Mouse (Mus musculus) CD4-positive, CD25-positive, alpha-beta regulatory T cell, adult 4 months (primary cell): Measurements from ENCODE around the gene Wdr60. TPM values are rescaled to one million over a fixed set of nuclear protein-coding genes. Genes with fewer than 3 reads are reported as not detected.

ENCODE experiments used
- ATAC-seq: one replicate; pipeline ENCODE4 v1.8.0; 2017
- polyA plus RNA-seq, 2 experiments: library from polyadenylated mRNA; unstranded; fragments of 100-300 nt; shearing (Covaris generic); gene quantifications; one replicate each; pipeline ENCODE4 v1.2.1; 2017

The Wdr60 gene
- polyA plus RNA-seq, 2 experiments from 2014 or later = 1.2 to 2.4 TPM

GRCm38 (mm10) chr12:116181436-116182050, 81.3 kb downstream of the Wdr60 start:
- no peak for ATAC-seq

- ATAC-seq = peak; percentile 39
Observed at GRCm38 (mm10) chr12:116176930-116177329, 85.9 kb downstream of the Wdr60 start.

GRCm38 (mm10) chr12:116169666-116170065, 93.2 kb downstream of the Wdr60 start:
- no peak for ATAC-seq

- ATAC-seq = no peak
Observed at GRCm38 (mm10) chr12:116165368-116165767, 97.5 kb downstream of the Wdr60 start.

GRCm38 (mm10) chr12:116159695-116160094, 103.1 kb downstream of the Wdr60 start:
- ATAC-seq = no peak

GRCm38 (mm10) chr12:116159223-116159622, 103.6 kb downstream of the Wdr60 start:
- ATAC-seq = no peak

- no peak for ATAC-seq
Observed at GRCm38 (mm10) chr12:116156792-116157532, 105.9 kb downstream of the Wdr60 start.

Other genes with a start within 250 kb of the Wdr60 start
- 10 to 100 TPM; 47.8 to 49.0 TPM for gene Zfp386, start 215.3 kb downstream of the Wdr60 start, polyA plus RNA-seq
- gene Vipr2, start 185.3 kb downstream of the Wdr60 start, polyA plus RNA-seq = under 1 TPM; 0.19 to 0.86 TPM
- gene Gm11027, start 12.4 kb upstream of the Wdr60 start, polyA plus RNA-seq = not detected
- 10 to 100 TPM; 45.0 to 63.7 TPM for gene Esyt2, start 18.2 kb upstream of the Wdr60 start, polyA plus RNA-seq
- gene Ncapg2, start 142.4 kb upstream of the Wdr60 start, polyA plus RNA-seq = 1 to 10 TPM; 7.1 to 8.4 TPM
- not detected for gene Ptprn2, start 222.7 kb upstream of the Wdr60 start, polyA plus RNA-seq